Mouse (Mus musculus) CH12.LX (cell line): ENCODE measurements around the gene Cpeb3. TPM values are rescaled to one million over a fixed set of nuclear protein-coding genes. Genes with fewer than 3 reads are reported as not detected.

Experiments
- DNase-seq: peaks from one replicate; pipeline ENCODE4 v3.0.0-alpha.2; 2013; ENCODE audit errors: extremely low read depth
- H3K27ac ChIP-seq: 2 replicates; pipeline ENCODE4 v1.5.1; 2012; ENCODE audit warnings: low read depth, mild to moderate bottlenecking, control low read depth, moderate library complexity; ENCODE audit not compliant: insufficient read depth
- H3K27me3 ChIP-seq: replicated peaks from 2 replicates; pipeline ENCODE3; 2012; ENCODE audit warnings: inconsistent platforms
- H3K36me3 ChIP-seq, 2 experiments: replicated peaks in 1 of 2; 2 replicates each; pipeline versions ENCODE3 to v1.6.1; 2012; ENCODE audit warnings: inconsistent platforms in 1 of 2, low read length in 1 of 2, mild to moderate bottlenecking in 1 of 2, mixed read lengths in 1 of 2, moderate library complexity in 1 of 2; ENCODE audit not compliant: control insufficient read depth in 1 of 2, insufficient read depth in 1 of 2
- H3K4me1 ChIP-seq, 2 experiments: 2 replicates each; pipeline ENCODE4 v1.6.1; 2012; ENCODE audit warnings: inconsistent platforms in 1 of 2, moderate library complexity in 1 of 2; ENCODE audit not compliant: insufficient read depth in 2 of 2, control insufficient read depth in 1 of 2
- H3K4me2 ChIP-seq: 2 replicates; pipeline ENCODE4 v1.6.1; 2012; ENCODE audit warnings: low read depth, mild to moderate bottlenecking, control low read depth; ENCODE audit not compliant: poor library complexity, insufficient read depth, severe bottlenecking
- H3K4me3 ChIP-seq, 3 experiments: fragments of 150-350 bp in 1 of 3; sonication (generic) in 1 of 3; replicated peaks in 1 of 3; 2 replicates each; pipeline versions ENCODE3 to v1.5.1; 2011 to 2012; ENCODE audit warnings: low read depth in 2 of 3, low read length in 2 of 3, mild to moderate bottlenecking in 2 of 3, moderate library complexity in 2 of 3, control low read depth in 1 of 3, improper control_type of control experiment in 1 of 3, inconsistent platforms in 1 of 3, mixed read lengths in 1 of 3; ENCODE audit not compliant: poor library complexity in 1 of 3
- H3K79me2 ChIP-seq: replicated peaks from 2 replicates; pipeline ENCODE4 v1.6.1; 2012; ENCODE audit warnings: mild to moderate bottlenecking, moderate library complexity; ENCODE audit not compliant: control insufficient read depth, poor library complexity, insufficient read depth, severe bottlenecking; ENCODE audit errors: extremely low read depth
- H3K9ac ChIP-seq: 2 replicates; pipeline ENCODE4 v1.6.1; 2012; ENCODE audit warnings: low read depth, mild to moderate bottlenecking, control low read depth, moderate library complexity; ENCODE audit not compliant: insufficient read depth
- H3K9me3 ChIP-seq: replicated peaks from 2 replicates; pipeline ENCODE3; 2012; ENCODE audit warnings: low read length, inconsistent platforms, mixed read lengths
- CTCF ChIP-seq, 2 experiments: IDR thresholded peaks in 1 of 2; conservative IDR thresholded peaks in 1 of 2; 2 replicates each; pipeline ENCODE4 v1.5.1; 2011 to 2012; ENCODE audit warnings: low read depth in 2 of 2, low read length in 2 of 2, improper control_type of control experiment in 1 of 2, inconsistent platforms in 1 of 2, mild to moderate bottlenecking in 1 of 2, moderate library complexity in 1 of 2
- EP300 ChIP-seq: IDR thresholded peaks from 2 replicates; pipeline ENCODE4 v1.6.1; 2011; ENCODE audit warnings: low read length, improper control_type of control experiment
- MAFK ChIP-seq: IDR thresholded peaks from 2 replicates; pipeline ENCODE4 v1.6.1; 2011; ENCODE audit warnings: low read length, improper control_type of control experiment; ENCODE audit not compliant: insufficient replicate concordance
- MAX ChIP-seq: IDR thresholded peaks from 2 replicates; pipeline ENCODE4 v1.6.1; 2011; ENCODE audit warnings: low read length, improper control_type of control experiment
- MEF2A ChIP-seq: IDR thresholded peaks from 2 replicates; pipeline ENCODE4 v1.6.1; 2014; ENCODE audit warnings: low read depth, mild to moderate bottlenecking, inconsistent platforms, low read length, improper control_type of control experiment, borderline replicate concordance
- NELFE ChIP-seq: IDR thresholded peaks from 2 replicates; pipeline ENCODE4 v1.6.1; 2011; ENCODE audit warnings: low read depth, low read length, improper control_type of control experiment
- NRF1 ChIP-seq: IDR thresholded peaks from 2 replicates; pipeline ENCODE4 v1.6.1; 2014; ENCODE audit warnings: low read depth, mild to moderate bottlenecking, inconsistent platforms, low read length, improper control_type of control experiment, moderate library complexity
- PAX5 ChIP-seq: IDR thresholded peaks from 2 replicates; pipeline ENCODE4 v1.6.1; 2012; ENCODE audit warnings: low read length, inconsistent platforms, mixed read lengths
- SIN3A ChIP-seq: IDR thresholded peaks from 2 replicates; pipeline ENCODE4 v1.6.1; 2012; ENCODE audit warnings: low read length, improper control_type of control experiment, inconsistent platforms
- TCF12 ChIP-seq: IDR thresholded peaks from 2 replicates; pipeline ENCODE4 v1.6.1; 2014; ENCODE audit warnings: low read depth, mild to moderate bottlenecking, inconsistent platforms, low read length, improper control_type of control experiment
- USF2 ChIP-seq: conservative IDR thresholded peaks from 2 replicates; pipeline ENCODE4 v1.6.1; 2011; ENCODE audit warnings: low read depth, low read length, improper control_type of control experiment
- ZKSCAN1 ChIP-seq: IDR thresholded peaks from 2 replicates; pipeline ENCODE4 v1.6.1; 2012; ENCODE audit warnings: low read depth, inconsistent platforms, low read length, improper control_type of control experiment, borderline replicate concordance
- ZMIZ1 ChIP-seq: IDR thresholded peaks from 2 replicates; pipeline ENCODE4 v1.6.1; 2012; ENCODE audit warnings: low read depth, mild to moderate bottlenecking, inconsistent platforms, low read length, improper control_type of control experiment
- ZNF384 ChIP-seq: IDR thresholded peaks from 2 replicates; pipeline ENCODE4 v1.6.1; 2012; ENCODE audit warnings: low read depth, low read length, improper control_type of control experiment, inconsistent platforms
- dilution Hi-C: fragments of 300-500 bp; cut with MboI; formaldehyde crosslinking; loops from 2 replicates; pipeline ENCODE4 v1.14.3; 2020; ENCODE audit warnings: low sequenced_read_pairs; ENCODE audit not compliant: extremely low pct_unique_long_range_greater_than_20kb, extremely low pct_ligation_motif_present
- in situ Hi-C: fragments of 300-500 bp; cut with MboI; formaldehyde crosslinking; loops from 3 replicates; pipeline ENCODE4 v1.14.3; 2019; ENCODE audit warnings: low sequenced_read_pairs, low pct_ligation_motif_present, low pct_unique_long_range_greater_than_20kb, mixed read lengths
- polyA plus RNA-seq: library from polyadenylated mRNA; unstranded; fragments of >175 nt; gene quantifications from 2 replicates; pipeline ENCODE4 v1.2.1, GENCODE M21; 2012; ENCODE audit warnings: low read depth; ENCODE audit not compliant: insufficient read length
- total RNA-seq, 2 experiments: library from RNA; depleted of rRNA; stranded (reverse); fragments of 300-350 nt in 1 of 2; fragments of >200 nt in 1 of 2; gene quantifications; 2 replicates each; pipeline ENCODE4 v1.2.3; 2012 to 2014

Gene Cpeb3
- total and polyA plus RNA-seq, 3 experiments = 1.5 to 3.1 (median 1.5) TPM

DNA sequence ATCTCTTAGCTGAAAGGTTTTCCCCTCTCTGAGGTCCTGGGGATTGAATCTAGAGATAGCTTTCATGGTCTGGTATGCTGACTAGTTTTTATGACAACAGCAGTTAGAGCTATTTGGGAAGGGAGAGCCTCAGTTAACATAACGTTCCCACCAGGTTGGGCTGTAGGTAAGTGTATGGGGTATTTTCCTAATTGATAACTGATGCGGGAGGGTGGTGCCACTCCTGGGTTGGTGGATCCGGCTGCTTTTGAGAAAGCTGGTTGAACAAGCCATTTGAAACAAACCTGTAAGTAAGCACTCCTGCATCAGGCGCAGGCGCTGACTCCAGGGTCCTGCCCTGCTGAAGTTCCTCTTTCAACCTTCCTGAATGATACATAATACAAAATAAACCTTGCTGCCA lies 28.9 kb upstream of the Cpeb3 start:
- H3K9ac ChIP-seq = no peak overlapping the region
- no peak overlapping the region for H3K4me3 ChIP-seq
- no peak for TF ChIP-seq EP300
- 0 out of 2 replicates have a peak, but pooled peaks have one; percentile 22 for TF ChIP-seq NRF1
- H3K4me1 ChIP-seq = peaks cover 3 to 6% of the 10 kb centered on the region in 2 experiments
- dilution Hi-C loops = no loop called here
- H3K4me2 ChIP-seq = peak overlapping the region; percentile 83; the same call in 1 of the 2 replicates
- H3K27me3 ChIP-seq = no peaks in the 10 kb centered on the region
- H3K36me3 ChIP-seq = no peaks in the 10 kb centered on the region
- in situ Hi-C loops = no loop called here
- H3K9me3 ChIP-seq = no peaks in the 10 kb centered on the region
- no peak for DNase-seq
- H3K79me2 ChIP-seq = no peaks in the 10 kb centered on the region
- no peak overlapping the region for H3K27ac ChIP-seq

DNA sequence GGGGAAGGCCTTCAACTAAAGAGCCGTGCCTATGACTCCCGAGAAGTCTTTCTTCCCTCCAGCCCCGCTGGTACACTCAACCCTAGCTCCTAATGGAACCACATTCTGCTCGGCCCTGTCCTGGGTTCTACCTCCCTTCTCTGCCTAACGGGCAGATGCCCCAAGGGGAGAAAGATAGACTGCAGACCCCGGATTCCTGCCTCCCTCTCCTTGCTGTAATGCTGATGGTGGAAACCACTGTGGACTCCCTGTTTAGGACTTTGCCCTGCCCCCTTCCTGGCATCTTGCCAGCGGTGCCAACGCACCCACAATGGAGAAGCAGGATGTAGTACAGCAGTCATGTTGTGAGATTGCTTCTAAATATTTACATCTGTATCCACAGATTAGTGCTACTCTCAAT lies 27.4 kb upstream of the Cpeb3 start:
- no peaks in the 10 kb centered on the region for H3K9me3 ChIP-seq
- H3K27ac ChIP-seq = no peak overlapping the region
- H3K4me2 ChIP-seq = no peak overlapping the region
- H3K36me3 ChIP-seq = no peaks in the 10 kb centered on the region
- dilution Hi-C loops = no loop called here
- no peaks in the 10 kb centered on the region for H3K79me2 ChIP-seq
- H3K9ac ChIP-seq = no peak overlapping the region
- H3K4me1 ChIP-seq = peaks cover 3 to 6% of the 10 kb centered on the region in 2 experiments
- TF ChIP-seq TCF12 (no peak), SIN3A (no peak), ZKSCAN1 (no peak), ZNF384 (no peak), USF2 (no peak), PAX5 (no peak), CTCF (conservative IDR thresholded peaks at IDR 0.05 in 1 of 2, IDR thresholded peaks at IDR 0.05 in 1 of 2; ENCODE audit: low read depth in 2 of 2, low read length in 2 of 2) (no peak), NELFE (no peak), MAFK (no peak), MAX (no peak), MEF2A (no peak), ZMIZ1 (no peak)
- DNase-seq = no peak
- in situ Hi-C loops = no loop called here
- H3K27me3 ChIP-seq = no peaks in the 10 kb centered on the region
- H3K4me3 ChIP-seq = no peak overlapping the region
